Mouse (Mus musculus): Measurements from ENCODE around the gene Gm49384. TPM values are rescaled to one million over a fixed set of nuclear protein-coding genes. Genes with fewer than 3 reads are reported as not detected.

Gene Gm49384
- polyA plus RNA-seq, 1 experiment from 2014 or later: 46.3 TPM

DNA sequence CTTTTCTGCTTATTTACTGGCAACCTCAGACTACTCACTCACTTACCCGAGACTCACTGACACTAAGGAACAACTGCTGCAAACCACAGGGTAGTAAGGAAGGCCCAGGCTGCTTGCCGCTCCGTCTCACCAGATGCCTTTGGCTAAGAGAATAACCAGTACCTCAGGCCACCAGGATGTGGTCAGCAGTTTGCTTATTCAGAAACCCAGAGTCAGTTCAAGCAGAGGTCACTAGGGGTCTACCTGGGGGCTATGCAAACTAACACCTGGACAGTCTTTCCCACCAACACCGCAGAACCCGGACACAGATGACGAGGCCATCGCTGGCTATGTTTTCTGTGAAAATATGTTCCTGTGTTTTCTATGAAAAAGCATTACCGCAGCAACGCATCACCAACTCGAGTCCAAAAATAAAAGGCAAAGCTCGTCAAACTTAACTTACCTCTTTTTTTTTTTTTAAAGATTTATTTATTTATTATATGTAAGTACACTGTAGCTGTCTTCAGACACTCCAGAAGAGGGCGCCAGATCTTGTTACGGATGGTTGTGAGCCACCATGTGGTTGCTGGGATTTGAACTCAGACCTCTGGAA lies 9.2 kb upstream of the Gm49384 start:
- WGBS: 94% methylated on average over 13 of the region's 13 CpGs
- H3K4me3 ChIP-seq (ENCODE audit: low read depth, low read length): no peak overlapping the region
- H3K27ac ChIP-seq (replicated peaks; ENCODE audit: low read depth, low read length): no peak overlapping the region
- no peak overlapping the region for H3K9ac ChIP-seq (replicated peaks; ENCODE audit: low read length)
- no peak for ATAC-seq (replicated peaks; ENCODE audit: insufficient number of reproducible peaks, low FRiP score, low TSS enrichment, low read depth)
- no peaks in the 10 kb centered on the region for H3K9me3 ChIP-seq (replicated peaks; ENCODE audit: control insufficient read depth, low read length)
- H3K4me2 ChIP-seq (ENCODE audit: low read depth, low read length): no peak overlapping the region
- no peaks in the 10 kb centered on the region; the same call in 1 of the 2 replicates for H3K36me3 ChIP-seq (replicated peaks; ENCODE audit: control insufficient read depth, insufficient read depth, low read depth, low read length)
- H3K27me3 ChIP-seq (ENCODE audit: control insufficient read depth, insufficient read depth, low read length): no peaks in the 10 kb centered on the region
- no peak for DNase-seq (ENCODE audit: low spot score)
- no peaks in the 10 kb centered on the region for H3K4me1 ChIP-seq (ENCODE audit: control insufficient read depth, insufficient read depth, low read length)

DNA sequence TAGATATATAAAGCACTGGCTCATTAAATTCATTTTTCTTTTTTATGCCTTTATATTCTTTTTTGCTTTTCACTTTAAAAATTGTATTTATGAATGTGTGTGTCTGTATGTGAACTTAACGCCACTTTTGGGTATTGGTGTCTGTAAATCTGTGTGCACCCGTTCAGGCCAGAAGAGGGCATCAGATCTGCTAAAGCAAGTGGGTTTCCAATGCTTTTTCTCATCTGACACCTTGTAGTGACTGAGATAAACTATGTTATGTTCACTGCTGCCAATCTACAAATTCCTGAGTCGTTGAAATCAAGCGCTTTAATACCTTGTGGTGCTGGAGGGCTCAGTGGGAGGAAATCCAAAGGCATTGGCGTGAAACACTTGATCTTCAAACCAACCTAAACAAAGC lies 7.0 kb upstream of the Gm49384 start:
- no peaks in the 10 kb centered on the region; the same call in 1 of the 2 replicates for H3K36me3 ChIP-seq (replicated peaks; ENCODE audit: control insufficient read depth, insufficient read depth, low read depth, low read length)
- no peak overlapping the region for H3K9ac ChIP-seq (replicated peaks; ENCODE audit: low read length)
- H3K4me2 ChIP-seq (ENCODE audit: low read depth, low read length): no peak overlapping the region
- no peak overlapping the region for H3K4me3 ChIP-seq (ENCODE audit: low read depth, low read length)
- no peak for DNase-seq (ENCODE audit: low spot score)
- WGBS: 89% methylated on average over 5 of the region's 5 CpGs
- H3K27ac ChIP-seq (replicated peaks; ENCODE audit: low read depth, low read length): no peak overlapping the region
- H3K9me3 ChIP-seq (replicated peaks; ENCODE audit: control insufficient read depth, low read length): no peaks in the 10 kb centered on the region
- no peak for ATAC-seq (replicated peaks; ENCODE audit: insufficient number of reproducible peaks, low FRiP score, low TSS enrichment, low read depth)
- no peaks in the 10 kb centered on the region for H3K27me3 ChIP-seq (ENCODE audit: control insufficient read depth, insufficient read depth, low read length)
- no peaks in the 10 kb centered on the region for H3K4me1 ChIP-seq (ENCODE audit: control insufficient read depth, insufficient read depth, low read length)

DNA sequence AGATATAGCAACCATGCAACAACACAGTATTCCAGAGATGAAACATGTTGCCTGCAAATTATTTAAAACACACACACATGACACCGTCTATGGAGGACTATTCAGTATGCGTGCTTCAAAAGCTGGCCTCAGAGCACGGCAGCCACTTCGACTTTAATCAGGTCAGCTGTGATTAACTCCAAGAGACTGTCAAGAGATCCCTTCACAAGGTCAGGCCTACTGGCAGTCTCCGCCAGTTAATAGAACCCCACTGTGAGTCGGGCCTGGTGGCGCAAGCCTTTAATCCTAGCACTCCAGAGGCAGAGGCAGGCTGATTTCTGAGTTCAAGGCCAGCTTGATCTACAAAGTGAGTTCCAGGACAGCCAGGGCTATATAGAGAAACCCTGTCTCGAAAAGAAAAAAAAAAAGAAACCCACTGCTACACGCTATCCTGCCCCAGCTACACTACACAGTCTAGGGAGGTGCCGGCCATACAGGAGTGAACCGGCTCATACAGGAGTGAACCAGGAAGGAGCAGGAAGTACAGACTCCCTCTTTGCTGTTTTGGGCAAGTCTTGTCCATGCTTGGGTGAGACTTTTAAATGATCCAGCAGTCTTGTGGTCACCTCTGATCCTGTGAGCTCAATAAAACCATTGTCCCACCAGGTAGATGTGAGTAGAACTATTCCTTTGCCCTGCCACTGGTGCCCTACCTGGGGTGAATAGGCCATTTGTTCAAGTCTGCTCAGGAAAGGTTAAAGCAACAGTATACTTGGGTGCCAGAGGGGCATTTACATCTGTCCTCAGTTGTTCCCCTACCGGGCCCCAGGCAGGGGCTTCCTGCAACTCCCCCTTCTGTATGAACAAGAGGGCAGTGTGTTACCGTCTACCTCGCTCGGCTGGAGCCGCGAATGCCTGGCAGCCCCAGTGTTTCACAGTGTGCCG lies 6.3 kb upstream of the Gm49384 start:
- H3K4me1 ChIP-seq (ENCODE audit: control insufficient read depth, insufficient read depth, low read length): no peaks in the 10 kb centered on the region
- H3K27ac ChIP-seq (replicated peaks; ENCODE audit: low read depth, low read length): no peak overlapping the region
- no peak overlapping the region for H3K9ac ChIP-seq (replicated peaks; ENCODE audit: low read length)
- no peak overlapping the region for H3K4me3 ChIP-seq (ENCODE audit: low read depth, low read length)
- H3K9me3 ChIP-seq (replicated peaks; ENCODE audit: control insufficient read depth, low read length): no peaks in the 10 kb centered on the region
- 86% methylated on average over 18 of the region's 18 CpGs for WGBS
- DNase-seq (ENCODE audit: low spot score) (no peak), ATAC-seq (replicated peaks; ENCODE audit: insufficient number of reproducible peaks, low FRiP score, low TSS enrichment, low read depth) (no peak)
- no peaks in the 10 kb centered on the region; the same call in 1 of the 2 replicates for H3K36me3 ChIP-seq (replicated peaks; ENCODE audit: control insufficient read depth, insufficient read depth, low read depth, low read length)
- no peaks in the 10 kb centered on the region for H3K27me3 ChIP-seq (ENCODE audit: control insufficient read depth, insufficient read depth, low read length)
- no peak overlapping the region for H3K4me2 ChIP-seq (ENCODE audit: low read depth, low read length)

DNA sequence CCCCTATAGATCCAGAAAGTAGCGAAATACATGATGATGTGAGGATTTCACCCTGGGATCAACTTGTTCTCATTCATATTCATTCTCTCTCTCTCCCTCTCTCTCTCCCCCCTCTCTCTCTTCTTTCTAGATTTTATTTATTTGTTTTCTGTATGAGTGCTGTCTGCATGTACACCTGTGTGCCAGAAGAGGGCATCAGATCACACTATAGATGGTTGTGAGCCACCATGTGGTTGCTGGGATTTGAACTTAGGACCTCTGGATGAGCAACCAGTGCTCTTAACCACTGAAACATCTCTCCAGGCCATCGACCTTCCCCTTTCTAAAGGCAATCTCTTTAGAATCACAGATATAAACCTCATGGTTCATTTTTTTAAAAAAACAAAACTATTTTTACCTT lies 4.5 kb upstream of the Gm49384 start:
- Histone ChIP-seq H3K27ac (replicated peaks; ENCODE audit: low read depth, low read length) (no peak overlapping the region), H3K4me2 (ENCODE audit: low read depth, low read length) (no peak overlapping the region), H3K4me1 (ENCODE audit: control insufficient read depth, insufficient read depth, low read length) (no peaks in the 10 kb centered on the region), H3K9ac (replicated peaks; ENCODE audit: low read length) (no peak overlapping the region), H3K9me3 (replicated peaks; ENCODE audit: control insufficient read depth, low read length) (no peaks in the 10 kb centered on the region), H3K36me3 (replicated peaks; ENCODE audit: control insufficient read depth, insufficient read depth, low read depth, low read length) (no peaks in the 10 kb centered on the region; the same call in 1 of the 2 replicates), H3K27me3 (ENCODE audit: control insufficient read depth, insufficient read depth, low read length) (no peaks in the 10 kb centered on the region), H3K4me3 (ENCODE audit: low read depth, low read length) (no peak overlapping the region)
- DNase-seq (ENCODE audit: low spot score): no peak
- ATAC-seq (replicated peaks; ENCODE audit: insufficient number of reproducible peaks, low FRiP score, low TSS enrichment, low read depth): no peak
- WGBS: 93% methylated on average over 2 of the region's 2 CpGs

DNA sequence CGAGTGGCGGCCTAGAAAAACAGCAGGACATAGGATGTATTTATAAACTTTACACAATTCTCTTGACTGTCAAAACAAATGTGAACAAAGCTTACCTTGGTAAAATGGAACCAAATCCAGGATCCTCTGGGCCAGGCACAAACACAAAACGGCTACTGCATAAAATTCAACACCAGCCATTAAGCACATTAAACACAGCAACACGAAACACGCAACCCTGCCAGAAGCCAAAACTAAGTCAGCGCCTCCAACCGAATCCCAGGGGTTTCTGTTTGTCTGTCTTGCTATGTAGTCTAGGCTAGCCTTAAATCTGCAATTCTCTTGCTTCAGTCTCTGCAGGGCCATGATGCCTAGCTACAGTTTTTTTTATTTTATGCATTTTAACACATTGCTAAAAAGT lies 3.9 kb upstream of the Gm49384 start:
- WGBS: 90% methylated on average over 7 of the region's 7 CpGs
- no peaks in the 10 kb centered on the region; the same call in 1 of the 2 replicates for H3K36me3 ChIP-seq (replicated peaks; ENCODE audit: control insufficient read depth, insufficient read depth, low read depth, low read length)
- ATAC-seq (replicated peaks; ENCODE audit: insufficient number of reproducible peaks, low FRiP score, low TSS enrichment, low read depth): no peak

DNA sequence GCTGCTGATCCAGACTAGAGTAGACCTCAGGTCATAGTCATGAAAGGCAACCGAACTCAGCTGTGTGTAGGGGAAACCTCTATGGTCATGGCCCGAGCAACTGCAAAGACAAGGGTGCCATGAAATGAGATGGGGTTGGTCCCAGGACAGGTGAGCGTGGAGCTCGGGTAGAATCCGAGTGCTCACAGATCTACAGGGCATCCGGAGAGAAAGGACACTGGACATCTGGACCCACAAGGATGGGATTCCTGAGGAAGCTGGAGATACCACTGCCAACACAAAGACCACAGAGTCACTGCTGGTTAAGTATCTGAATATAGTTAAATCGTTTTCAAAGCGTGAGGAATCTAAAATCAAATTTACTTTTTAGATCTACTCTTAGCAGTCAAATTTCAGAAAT lies 3.3 kb upstream of the Gm49384 start:
- H3K36me3 ChIP-seq (replicated peaks; ENCODE audit: control insufficient read depth, insufficient read depth, low read depth, low read length): no peaks in the 10 kb centered on the region; the same call in 1 of the 2 replicates
- DNase-seq (ENCODE audit: low spot score) (no peak), ATAC-seq (replicated peaks; ENCODE audit: insufficient number of reproducible peaks, low FRiP score, low TSS enrichment, low read depth) (no peak)
- H3K4me1 ChIP-seq (ENCODE audit: control insufficient read depth, insufficient read depth, low read length): no peaks in the 10 kb centered on the region
- H3K4me3 ChIP-seq (ENCODE audit: low read depth, low read length): no peak overlapping the region
- H3K27me3 ChIP-seq (ENCODE audit: control insufficient read depth, insufficient read depth, low read length): no peaks in the 10 kb centered on the region
- 96% methylated on average over 8 of the region's 8 CpGs for WGBS
- H3K9me3 ChIP-seq (replicated peaks; ENCODE audit: control insufficient read depth, low read length): no peaks in the 10 kb centered on the region
- no peak overlapping the region for H3K27ac ChIP-seq (replicated peaks; ENCODE audit: low read depth, low read length)
- no peak overlapping the region for H3K4me2 ChIP-seq (ENCODE audit: low read depth, low read length)
- no peak overlapping the region for H3K9ac ChIP-seq (replicated peaks; ENCODE audit: low read length)

More for the DNA sequence above, 3.9 kb upstream of the Gm49384 start:
- H3K9ac ChIP-seq (replicated peaks; ENCODE audit: low read length): no peak overlapping the region
- H3K4me2 ChIP-seq (ENCODE audit: low read depth, low read length): no peak overlapping the region
- H3K4me1 ChIP-seq (ENCODE audit: control insufficient read depth, insufficient read depth, low read length): no peaks in the 10 kb centered on the region
- H3K9me3 ChIP-seq (replicated peaks; ENCODE audit: control insufficient read depth, low read length): no peaks in the 10 kb centered on the region
- H3K27ac ChIP-seq (replicated peaks; ENCODE audit: low read depth, low read length): no peak overlapping the region
- H3K4me3 ChIP-seq (ENCODE audit: low read depth, low read length): no peak overlapping the region
- no peak for DNase-seq (ENCODE audit: low spot score)
- H3K27me3 ChIP-seq (ENCODE audit: control insufficient read depth, insufficient read depth, low read length): no peaks in the 10 kb centered on the region

DNA sequence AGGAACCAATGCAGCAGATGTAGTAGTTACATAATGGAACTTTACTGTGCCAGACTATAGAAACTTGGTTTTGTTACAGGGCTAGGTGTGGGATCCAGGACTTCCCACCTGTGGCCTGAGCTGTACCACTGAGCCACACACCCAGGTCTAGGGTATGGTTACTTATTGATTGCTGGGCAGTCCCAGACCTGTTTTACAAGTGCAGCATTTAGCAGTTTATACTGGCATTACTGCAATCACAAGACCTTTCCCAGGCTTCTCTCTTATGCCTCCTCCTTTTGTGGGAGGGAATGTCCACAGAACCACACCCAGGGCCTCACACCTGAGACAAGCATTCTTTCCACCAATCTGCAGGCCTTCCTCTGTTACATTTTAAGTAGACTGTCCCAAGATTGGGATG lies 5.1 kb downstream of the Gm49384 start:
- H3K4me2 ChIP-seq (ENCODE audit: low read depth, low read length): no peak overlapping the region
- no peaks in the 10 kb centered on the region for H3K4me1 ChIP-seq (ENCODE audit: control insufficient read depth, insufficient read depth, low read length)
- H3K36me3 ChIP-seq (replicated peaks; ENCODE audit: control insufficient read depth, insufficient read depth, low read depth, low read length): no peaks in the 10 kb centered on the region; the same call in 1 of the 2 replicates
- no peaks in the 10 kb centered on the region for H3K27me3 ChIP-seq (ENCODE audit: control insufficient read depth, insufficient read depth, low read length)
- no peak overlapping the region for H3K9ac ChIP-seq (replicated peaks; ENCODE audit: low read length)
- no peak overlapping the region for H3K27ac ChIP-seq (replicated peaks; ENCODE audit: low read depth, low read length)
- no peaks in the 10 kb centered on the region for H3K9me3 ChIP-seq (replicated peaks; ENCODE audit: control insufficient read depth, low read length)
- ATAC-seq (replicated peaks; ENCODE audit: insufficient number of reproducible peaks, low FRiP score, low TSS enrichment, low read depth) (no peak), DNase-seq (ENCODE audit: low spot score) (no peak)
- H3K4me3 ChIP-seq (ENCODE audit: low read depth, low read length): no peak overlapping the region

DNA sequence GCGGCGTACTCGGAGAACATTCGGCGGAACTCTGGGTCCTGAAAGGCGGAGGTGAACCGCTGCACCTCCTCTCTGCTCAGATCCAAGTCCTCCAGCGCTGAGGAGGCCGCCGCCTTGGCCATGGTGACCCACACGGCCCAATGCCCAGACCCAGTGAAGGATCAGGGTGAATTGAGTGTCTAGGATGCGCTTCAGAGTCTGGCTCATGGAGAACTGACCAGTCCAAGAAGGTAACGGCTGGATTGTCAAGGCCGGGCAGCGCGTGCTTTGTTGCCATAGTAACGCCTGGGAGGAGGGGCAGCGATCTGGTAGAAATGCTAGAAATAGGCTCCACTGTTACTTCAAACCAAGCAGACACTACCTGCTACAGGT lies 5.9 kb downstream of the Gm49384 start, which contains the start of gene Dnaaf2:
TSS of gene Dnaaf2 (minus strand) at position 266 of the 372 bp plus-strand sequence.
- DNase-seq (ENCODE audit: low spot score): peak; percentile 80
- Histone ChIP-seq H3K9me3 (replicated peaks; ENCODE audit: control insufficient read depth, low read length) (no peaks in the 10 kb centered on the region), H3K36me3 (replicated peaks; ENCODE audit: control insufficient read depth, insufficient read depth, low read depth, low read length) (no peaks in the 10 kb centered on the region; the same call in 1 of the 2 replicates), H3K27ac (replicated peaks; ENCODE audit: low read depth, low read length) (peak within 1 kb of the TSS; percentile 74), H3K4me1 (ENCODE audit: control insufficient read depth, insufficient read depth, low read length) (no peaks in the 10 kb centered on the region), H3K27me3 (ENCODE audit: control insufficient read depth, insufficient read depth, low read length) (no peaks in the 10 kb centered on the region), H3K9ac (replicated peaks; ENCODE audit: low read length) (peak within 1 kb of the TSS; percentile 86), H3K4me2 (ENCODE audit: low read depth, low read length) (peak within 1 kb of the TSS; percentile 95), H3K4me3 (ENCODE audit: low read depth, low read length) (peak within 1 kb of the TSS; percentile 96)
- ATAC-seq (replicated peaks; ENCODE audit: insufficient number of reproducible peaks, low FRiP score, low TSS enrichment, low read depth): peak; percentile 11; the same call in 1 of the 2 replicates
- 0% methylated on average over 18 of the region's 18 CpGs for WGBS
